In genomic region chr15:80743606-80744005, GRCm38 (mm10) we compare ENCODE assay signal across 14 mouse cellular contexts. TPM values are rescaled to one million over a fixed set of nuclear protein-coding genes. Genes with fewer than 3 reads are reported as not detected.
DNase-seq lines count a peak whose midpoint lies in the region; ATAC-seq and TF ChIP-seq lines count a peak whose summit lies in the region.
"Had no signal": no experiment of that assay in that cellular context is flagged by ENCODE, and none has a peak within 500 bp of the region (broad histone marks: within the 10 kb centered on the region; RNA-seq: fewer than 3 reads in every experiment).

No protein-coding gene starts in this region.

- TF ChIP-seq EP300 in heart, adult 2 months (IDR thresholded peaks at IDR 0.05; ENCODE audit: insufficient read depth, low read depth, low read length), result no peak
- TF ChIP-seq EP300 in CH12.LX (IDR thresholded peaks at IDR 0.05; ENCODE audit: low read length), result no peak; the same call in 1 of the 2 replicates

- H3K27ac ChIP-seq in heart, embryonic 11.5 days (ENCODE audit: low read depth, low read length), result 0 out of 2 replicates have a peak overlapping the region, but pooled peaks have one; percentile 29
- no peak overlapping the region for H3K27ac ChIP-seq in heart, adult 2 months
- H3K27ac ChIP-seq in CH12.LX (ENCODE audit: insufficient read depth, low read depth), result peak overlapping the region; percentile 65
- H3K27ac ChIP-seq: neural tube, embryonic 12.5 days had no signal

- H3K79me2 ChIP-seq in heart, adult 2 months (replicated peaks; ENCODE audit: control insufficient read depth, insufficient read depth, low read length), result peaks cover 9% of the 10 kb centered on the region; the same call in 1 of the 2 replicates
- peaks cover 34% of the 10 kb centered on the region for H3K79me2 ChIP-seq in CH12.LX (replicated peaks; ENCODE audit: control insufficient read depth, extremely low read depth, insufficient read depth, poor library complexity, severe bottlenecking)

- in situ Hi-C loops in CH12.LX (cut with MboI; ENCODE audit: low pct_ligation_motif_present, low pct_unique_long_range_greater_than_20kb, low sequenced_read_pairs), result loop anchor here (5.0 kb wide), 1 partner anchor 34 kb away; no protein-coding TSS in a partner anchor

- no peak for TF ChIP-seq CTCF in heart, adult 2 months (IDR thresholded peaks at IDR 0.05)
- TF ChIP-seq CTCF in CH12.LX (conservative IDR thresholded peaks at IDR 0.05 in 1 of 2, IDR thresholded peaks at IDR 0.05 in 1 of 2; ENCODE audit: low read depth in 2 of 2, low read length in 2 of 2), result no peak

- TF ChIP-seq RAD21 in CH12.LX (IDR thresholded peaks at IDR 0.05; ENCODE audit: low read depth, low read length), result no peak

- intact Hi-C loops in heart, adult 2 months (cut with DNase I), result no loop called here

- 77% methylated on average over 7 of the region's 7 CpGs for WGBS in heart, embryonic 11.5 days (ENCODE audit: insufficient replicate concordance)
- 71% methylated on average over 7 of the region's 7 CpGs for WGBS in heart, adult 2 months

- no peak for TF ChIP-seq POLR2A in heart, adult 2 months (IDR thresholded peaks at IDR 0.05; ENCODE audit: insufficient read depth, low read depth, low read length)
- TF ChIP-seq POLR2A in CH12.LX (IDR thresholded peaks at IDR 0.05; ENCODE audit: low read depth, low read length), result peak; percentile 47; the same call in 1 of the 2 replicates

- peak overlapping the region; percentile 7 for H3K4me2 ChIP-seq in heart, embryonic 11.5 days
- peak overlapping the region; percentile 91 for H3K4me2 ChIP-seq in CH12.LX (ENCODE audit: insufficient read depth, low read depth, poor library complexity, severe bottlenecking)
- H3K4me2 ChIP-seq: neural tube, embryonic 12.5 days; stomach, embryonic 15.5 days had no signal

- no peaks in the 10 kb centered on the region for H3K36me3 ChIP-seq in heart, embryonic 11.5 days (ENCODE audit: control insufficient read depth, insufficient read depth, low read length)
- peaks cover 15% of the 10 kb centered on the region for H3K36me3 ChIP-seq in heart, adult 2 months (ENCODE audit: control insufficient read depth, insufficient read depth, low read length)
- peaks cover 2 to 11% of the 10 kb centered on the region in 2 experiments for H3K36me3 ChIP-seq in CH12.LX (replicated peaks in 1 of 2; ENCODE audit: control insufficient read depth in 1 of 2, insufficient read depth in 1 of 2, low read length in 1 of 2)
- peaks cover 10% of the 10 kb centered on the region for H3K36me3 ChIP-seq in megakaryocyte, embryonic 14.5 days (replicated peaks; ENCODE audit: low read length)
- H3K36me3 ChIP-seq: neural tube, embryonic 12.5 days; stomach, embryonic 15.5 days had no signal

- peak overlapping the region; percentile 22; the same call in 1 of the 2 replicates for H3K4me3 ChIP-seq in heart, embryonic 11.5 days (ENCODE audit: low read depth, low read length)
- H3K4me3 ChIP-seq in heart, adult 2 months, result no peak overlapping the region
- H3K4me3 ChIP-seq in CH12.LX (replicated peaks in 1 of 3; ENCODE audit: low read depth in 2 of 3, low read length in 2 of 3, poor library complexity in 1 of 3), result peak overlapping the region; percentile 26 to 53 (median 41)
- H3K4me3 ChIP-seq in megakaryocyte, embryonic 14.5 days (replicated peaks), result peak overlapping the region; percentile 75
- H3K4me3 ChIP-seq: neural tube, embryonic 12.5 days; stomach, embryonic 15.5 days had no signal

- H3K4me1 ChIP-seq in heart, embryonic 11.5 days (ENCODE audit: control insufficient read depth, insufficient read depth, low read length), result no peaks in the 10 kb centered on the region
- peaks cover 16% of the 10 kb centered on the region for H3K4me1 ChIP-seq in heart, adult 2 months (ENCODE audit: control insufficient read depth, insufficient read depth, low read length)
- H3K4me1 ChIP-seq in CH12.LX (ENCODE audit: control insufficient read depth in 1 of 2, insufficient read depth in 2 of 2), result peaks cover 20 to 66% of the 10 kb centered on the region in 2 experiments
- peaks cover 55% of the 10 kb centered on the region for H3K4me1 ChIP-seq in megakaryocyte, embryonic 14.5 days
- H3K4me1 ChIP-seq: neural tube, embryonic 12.5 days; stomach, embryonic 15.5 days had no signal

- no peaks in the 10 kb centered on the region for H3K27me3 ChIP-seq in heart, embryonic 11.5 days (ENCODE audit: control insufficient read depth, insufficient read depth, low read length)
- H3K27me3 ChIP-seq in heart, adult 2 months (ENCODE audit: control insufficient read depth, insufficient read depth, low read length), result no peaks in the 10 kb centered on the region
- H3K27me3 ChIP-seq in CH12.LX (replicated peaks), result no peaks in the 10 kb centered on the region
- no peaks in the 10 kb centered on the region for H3K27me3 ChIP-seq in megakaryocyte, embryonic 14.5 days (replicated peaks)
- H3K27me3 ChIP-seq: neural tube, embryonic 12.5 days; stomach, embryonic 15.5 days had no signal

- no peak for DNase-seq in heart, adult 2 months
- peak; percentile 72 for DNase-seq in CH12.LX (ENCODE audit: extremely low read depth)
- DNase-seq in thymus, postnatal 14 days, result peak; percentile 73
- no peak for DNase-seq in kidney, adult 9 months
- DNase-seq in cerebellum, adult 9-10 months, result no peak
- DNase-seq in cerebellum, adult 8-10 months, result no peak
- DNase-seq: adrenal gland, postnatal 36 days; cerebellum, adult 11-12 months; embryo, embryonic 11 days; retina, postnatal 1 day had no signal

- H3K9me3 ChIP-seq in heart, embryonic 11.5 days (replicated peaks; ENCODE audit: control insufficient read depth, low read length), result no peaks in the 10 kb centered on the region
- no peaks in the 10 kb centered on the region for H3K9me3 ChIP-seq in CH12.LX (replicated peaks; ENCODE audit: low read length)
- no peaks in the 10 kb centered on the region for H3K9me3 ChIP-seq in megakaryocyte, embryonic 14.5 days
- H3K9me3 ChIP-seq: neural tube, embryonic 12.5 days; stomach, embryonic 15.5 days had no signal

- no peak for ATAC-seq in heart, embryonic 11.5 days (replicated peaks; ENCODE audit: insufficient number of reproducible peaks, low FRiP score, low TSS enrichment)

- H3K9ac ChIP-seq in heart, embryonic 11.5 days (ENCODE audit: low read depth, low read length), result no peak overlapping the region
- H3K9ac ChIP-seq in heart, adult 2 months (ENCODE audit: low read depth, low read length), result no peak overlapping the region
- H3K9ac ChIP-seq in CH12.LX (ENCODE audit: insufficient read depth, low read depth), result peak overlapping the region; percentile 78
- H3K9ac ChIP-seq: neural tube, embryonic 12.5 days; stomach, embryonic 15.5 days had no signal

- dilution Hi-C loops in CH12.LX (cut with MboI; ENCODE audit: extremely low pct_ligation_motif_present, extremely low pct_unique_long_range_greater_than_20kb, low sequenced_read_pairs), result no loop called here

TF ChIP-seq in CH12.LX, 34 proteins besides CTCF, POLR2A, EP300 and RAD21:
- no peak for TF ChIP-seq MYC (IDR thresholded peaks at IDR 0.05; ENCODE audit: low read depth, low read length)
- TF ChIP-seq TCF12 (IDR thresholded peaks at IDR 0.05; ENCODE audit: low read depth, low read length), result peak; percentile 54; the same call in 1 of the 2 replicates
- 0 out of 2 replicates have a peak, but pooled peaks have one; percentile 39 for TF ChIP-seq TBP (conservative IDR thresholded peaks at IDR 0.05; ENCODE audit: low read depth, low read length)
- TF ChIP-seq ETS1 (conservative IDR thresholded peaks at IDR 0.05; ENCODE audit: low read depth, low read length), result peak; percentile 49
- no peak for TF ChIP-seq POLR2AphosphoS2 (IDR thresholded peaks at IDR 0.05; ENCODE audit: low read depth, low read length)
- 0 out of 2 replicates have a peak, but pooled peaks have one; percentile 11 for TF ChIP-seq JUN (IDR thresholded peaks at IDR 0.05; ENCODE audit: insufficient read depth, low read depth, low read length)

RNA-seq across cellular contexts. Expression of gene Tnrc6b, which starts 32.5 kb away (rescaled TPM):
- polyA plus RNA-seq in heart, embryonic 11.5 days (2014; fragmentation: Nextera tagmentation; extraction: Ambion mirVana), result 16.7 and 17.9 TPM in 2 replicates
- total RNA-seq in heart, adult 2 months (2021), result 10 to 100 TPM; 43.7 to 48.1 TPM
- polyA plus RNA-seq in heart, adult 2 months (2012; rRNA removed), result 9.4 and 13.1 TPM in 2 replicates
- total RNA-seq in CH12.LX (2012; rRNA removed) (16.1 and 16.2 TPM in 2 replicates), CH12.LX (2014; rRNA removed) (5.1 and 6.0 TPM in 2 replicates)
- polyA plus RNA-seq in CH12.LX (2012; ENCODE audit: insufficient read length, low read depth), result 15.0 and 17.1 TPM in 2 replicates
- 19.3 and 32.0 TPM in 2 replicates for polyA plus RNA-seq in megakaryocyte, embryonic 14.5 days (2012; ENCODE audit: insufficient read depth, low replicate concordance)

Comparison
In these comparisons a context has a peak if more than half of its experiments do, and no peak if none do; other contexts are left out.
1. DNase-seq: peak in CH12.LX (single experiment) and thymus, postnatal 14 days (single experiment); none in heart, adult 2 months (0 of 2), kidney, adult 9 months (single experiment), cerebellum, adult 9-10 months (single experiment) and cerebellum, adult 8-10 months (single experiment).